Mouse (Mus musculus) forebrain, postnatal 0 days (tissue): ENCODE measurements around the gene Rpl29. TPM values are rescaled to one million over a fixed set of nuclear protein-coding genes. Genes with fewer than 3 reads are reported as not detected.
A peak's percentile ranks its signal among the peaks of the same experiment; 100 is the strongest.

Experiments used
- ATAC-seq: fragments of 200-750 bp; cut with Nextera tagmentation; 2 replicates; pipeline ENCODE4 v1.8.0; 2017; ENCODE audit warnings: mild to moderate bottlenecking, moderate library complexity
- DNase-seq: peaks from one replicate; pipeline ENCODE4 v3.0.0-alpha.2; 2015
- H3K27ac ChIP-seq: fragments of 300-500 bp; sonication (generic); 2 replicates; pipeline ENCODE4 v1.5.1; 2014; ENCODE audit warnings: low read depth, mild to moderate bottlenecking, antibody characterized with exemption, low read length, moderate library complexity, mixed read lengths
- H3K27me3 ChIP-seq: fragments of 300-500 bp; sonication (generic); 2 replicates; pipeline ENCODE4 v1.6.1; 2014; ENCODE audit warnings: mild to moderate bottlenecking, low read length, mixed read lengths; ENCODE audit not compliant: insufficient read depth
- H3K36me3 ChIP-seq: fragments of 300-500 bp; sonication (generic); 2 replicates; pipeline ENCODE4 v1.6.1; 2014; ENCODE audit warnings: mild to moderate bottlenecking, moderate library complexity; ENCODE audit not compliant: insufficient read depth
- H3K4me1 ChIP-seq: fragments of 300-500 bp; sonication (generic); 2 replicates; pipeline ENCODE4 v1.6.1; 2014; ENCODE audit warnings: antibody characterized with exemption; ENCODE audit not compliant: insufficient read depth
- H3K4me2 ChIP-seq: fragments of 300-500 bp; sonication (generic); 2 replicates; pipeline ENCODE4 v1.6.1; 2014; ENCODE audit warnings: low read depth, mild to moderate bottlenecking, moderate library complexity
- H3K4me3 ChIP-seq: fragments of 300-500 bp; sonication (generic); 2 replicates; pipeline ENCODE4 v1.5.1; 2014; ENCODE audit warnings: low read depth, low read length, mixed read lengths
- H3K9ac ChIP-seq: fragments of 300-500 bp; sonication (generic); 2 replicates; pipeline ENCODE4 v1.6.1; 2014; ENCODE audit warnings: mild to moderate bottlenecking
- H3K9me3 ChIP-seq: fragments of 300-500 bp; sonication (generic); 2 replicates; pipeline ENCODE4 v1.6.1; 2016; ENCODE audit warnings: low read length
- CTCF ChIP-seq: sonication (generic); IDR thresholded peaks from 2 replicates; pipeline ENCODE4 v1.5.1; 2016; ENCODE audit warnings: antibody characterized with exemption, control low read depth, low read depth
- WGBS: fragments of 180-500 bp; shearing (Covaris S2); extraction: QIAGEN DNeasy Blood & Tissue Kit; methylation state at CpG from one replicate; pipeline ENCODE4 v1.1.7; 2014; 5-methylcytosine and 5-hydroxymethylcytosine counted together
- polyA plus RNA-seq: library from polyadenylated mRNA; unstranded; fragments of >200 nt; fragmentation: Nextera tagmentation; extraction: Ambion mirVana; gene quantifications from 2 replicates; pipeline ENCODE4 v1.2.1, GENCODE M21; 2015
- total RNA-seq: library from RNA; depleted of rRNA; stranded (reverse); fragments of >200 nt; gene quantifications from 2 replicates; pipeline ENCODE4 v1.2.3, GENCODE M21; 2014

Rpl29 gene
- total and polyA plus RNA-seq, 2 experiments from 2014 or later, result 678 to 890 TPM

GRCm38 (mm10) chr9:106473081-106473752, 44.0 kb downstream of the Rpl29 start:
- H3K36me3 ChIP-seq, result no peaks in the 10 kb centered on the region
- H3K4me2 ChIP-seq, result no peak overlapping the region
- WGBS, result 89% methylated on average over 16 of the region's 16 CpGs
- no peaks in the 10 kb centered on the region for H3K27me3 ChIP-seq
- H3K9me3 ChIP-seq, result no peaks in the 10 kb centered on the region
- DNase-seq, result no peak
- no peak overlapping the region for H3K27ac ChIP-seq
- no peak overlapping the region for H3K9ac ChIP-seq
- peaks cover 4% of the 10 kb centered on the region; the same call in 1 of the 2 replicates for H3K4me1 ChIP-seq
- TF ChIP-seq CTCF, result no peak
- H3K4me3 ChIP-seq, result no peak overlapping the region
- no peak for ATAC-seq

DNA sequence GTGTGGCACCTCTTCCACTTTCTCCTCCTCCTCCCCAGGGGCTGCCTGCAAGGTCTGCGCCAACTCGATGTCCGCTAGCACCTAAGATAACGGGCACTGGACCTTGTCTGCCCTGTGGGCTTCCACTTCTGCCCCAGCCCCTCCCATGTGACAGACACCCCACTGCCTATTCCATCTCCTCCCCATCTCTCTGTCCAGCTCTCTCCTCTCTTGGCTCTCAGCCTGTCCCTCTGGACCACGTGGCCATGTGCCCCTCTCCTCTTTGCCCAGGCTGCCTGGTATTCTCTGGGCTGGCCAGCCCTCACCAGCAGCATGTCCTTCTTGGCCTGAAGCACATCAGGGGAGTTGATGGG, 44.5 kb downstream of the Rpl29 start:
- Histone ChIP-seq H3K4me2 (no peak overlapping the region), H3K9ac (no peak overlapping the region), H3K4me3 (no peak overlapping the region), H3K27me3 (no peaks in the 10 kb centered on the region), H3K27ac (no peak overlapping the region), H3K4me1 (peaks cover 5% of the 10 kb centered on the region; the same call in 1 of the 2 replicates), H3K9me3 (no peaks in the 10 kb centered on the region), H3K36me3 (no peaks in the 10 kb centered on the region)
- no peak for DNase-seq
- 80% methylated on average over 5 of the region's 5 CpGs for WGBS
- no peak for TF ChIP-seq CTCF
- ATAC-seq, result no peak

- ATAC-seq (no peak), DNase-seq (peak; percentile 51)
- Histone ChIP-seq H3K4me2 (no peak overlapping the region), H3K9me3 (no peaks in the 10 kb centered on the region), H3K4me3 (no peak overlapping the region), H3K27me3 (no peaks in the 10 kb centered on the region), H3K9ac (no peak overlapping the region), H3K27ac (no peak overlapping the region), H3K4me1 (peaks cover 5% of the 10 kb centered on the region; the same call in 1 of the 2 replicates), H3K36me3 (no peaks in the 10 kb centered on the region)
- whole genome bisulfite sequencing, result 9% methylated on average over 6 of the region's 6 CpGs
- peak; percentile 63 for TF ChIP-seq CTCF
Measured at GRCm38 (mm10) chr9:106474456-106474855, 45.2 kb downstream of the Rpl29 start.

DNA sequence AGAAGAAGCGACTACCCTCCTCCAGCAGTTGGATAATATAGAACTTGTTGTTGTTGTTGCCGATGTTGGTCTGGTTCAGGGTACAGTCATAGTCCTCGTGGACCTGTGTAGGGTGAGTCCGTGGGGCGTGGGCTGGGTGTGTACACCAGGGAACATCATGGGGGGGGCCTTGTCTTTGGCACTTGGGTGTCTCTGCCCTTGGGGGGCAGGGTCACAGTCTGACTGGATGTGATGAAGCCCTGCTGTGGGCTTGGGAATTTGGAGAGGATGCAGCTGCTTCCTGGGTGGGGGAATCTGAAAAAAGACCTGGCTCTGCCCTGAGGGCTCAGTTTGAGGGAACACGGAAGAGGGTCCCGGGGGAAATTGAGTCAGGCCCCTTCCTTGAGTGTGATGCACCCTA, 45.8 kb downstream of the Rpl29 start:
- 65% methylated on average over 7 of the region's 7 CpGs for WGBS
- DNase-seq (no peak), ATAC-seq (no peak)
- TF ChIP-seq CTCF, result no peak
- no peak overlapping the region for H3K4me3 ChIP-seq
- H3K4me1 ChIP-seq, result peaks cover 5% of the 10 kb centered on the region; the same call in 1 of the 2 replicates
- no peak overlapping the region for H3K9ac ChIP-seq
- no peaks in the 10 kb centered on the region for H3K9me3 ChIP-seq
- no peaks in the 10 kb centered on the region for H3K27me3 ChIP-seq
- H3K27ac ChIP-seq, result no peak overlapping the region
- no peak overlapping the region for H3K4me2 ChIP-seq
- H3K36me3 ChIP-seq, result no peaks in the 10 kb centered on the region

DNA sequence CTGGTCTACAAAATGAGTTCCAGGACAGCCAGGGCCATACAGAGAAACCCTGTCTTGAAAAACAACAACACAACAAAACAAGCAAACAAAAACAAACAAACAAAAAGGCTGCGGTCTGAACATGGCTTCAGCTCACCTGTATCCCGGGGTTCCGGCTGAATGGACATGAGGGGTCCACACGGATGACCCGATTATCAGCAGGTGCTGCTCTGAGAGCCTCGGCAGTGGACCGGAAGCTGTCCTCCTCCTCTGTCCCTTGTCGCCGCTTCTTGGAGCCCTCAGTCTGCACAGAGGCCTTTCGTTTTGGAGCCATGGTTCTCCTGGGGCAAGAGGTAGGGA, 46.4 kb downstream of the Rpl29 start, which contains the start of gene Rrp9:
Gene Rrp9 (plus strand): TSS at position 301 of the 339 bp plus-strand sequence.
- no peak within 1 kb of the TSS for H3K4me3 ChIP-seq
- 87% methylated on average over 10 of the region's 10 CpGs for WGBS
- H3K27me3 ChIP-seq, result no peaks in the 10 kb centered on the region
- H3K9me3 ChIP-seq, result no peaks in the 10 kb centered on the region
- TF ChIP-seq CTCF, result no peak
- DNase-seq (no peak), ATAC-seq (no peak)
- peaks cover 2% of the 10 kb centered on the region; the same call in 1 of the 2 replicates for H3K36me3 ChIP-seq
- H3K4me1 ChIP-seq, result peaks cover 5% of the 10 kb centered on the region; the same call in 1 of the 2 replicates
- peak within 1 kb of the TSS; percentile 15 for H3K4me2 ChIP-seq
- no peak within 1 kb of the TSS for H3K27ac ChIP-seq
- H3K9ac ChIP-seq, result no peak within 1 kb of the TSS

DNA sequence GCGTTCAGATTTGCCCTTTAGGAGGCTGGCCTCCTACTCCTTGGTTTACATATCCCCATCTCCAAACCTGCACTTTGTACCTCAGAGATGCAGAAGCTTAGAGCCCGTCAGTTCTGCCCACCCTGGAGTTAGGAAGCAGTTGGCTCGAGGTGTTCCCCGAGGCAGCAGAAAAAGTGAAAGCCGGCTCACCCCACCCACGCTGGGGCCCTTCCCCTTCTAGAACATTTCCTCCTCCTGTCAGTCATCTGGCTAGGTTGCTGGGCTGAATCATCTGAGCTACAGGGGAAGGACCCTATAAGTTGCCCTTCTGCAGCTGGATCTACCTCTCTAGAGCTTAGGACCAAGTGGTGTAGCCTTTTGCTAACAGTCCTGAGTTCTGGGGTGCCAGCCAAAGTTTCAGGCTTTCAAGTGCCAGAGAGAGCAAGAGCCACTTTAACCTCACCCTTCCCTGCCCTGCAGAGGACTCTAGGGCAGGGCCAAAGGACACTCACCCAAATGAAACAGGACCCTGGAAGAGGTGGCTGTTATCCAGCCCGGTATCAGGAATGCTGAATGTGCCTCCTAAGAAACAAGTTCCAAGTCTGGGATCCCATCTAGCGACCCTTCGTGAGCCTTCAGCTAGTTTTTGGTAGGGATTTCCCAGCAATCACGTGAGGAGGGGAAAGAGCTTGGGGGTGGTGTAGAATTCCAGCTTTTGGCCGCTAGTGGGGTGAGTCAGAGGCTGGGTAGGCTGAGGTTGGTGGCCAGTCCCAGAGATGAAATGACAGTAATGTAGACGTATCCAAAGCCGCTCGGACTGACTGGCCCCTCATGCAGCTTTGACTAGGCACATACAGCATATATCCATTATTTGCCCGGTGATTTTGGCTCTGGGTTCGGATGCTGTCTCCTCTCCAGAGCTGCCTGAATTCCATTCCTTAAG, 47.0 kb downstream of the Rpl29 start:
- DNase-seq, result peak; percentile 38
- TF ChIP-seq CTCF, result no peak
- Histone ChIP-seq H3K4me3 (no peak overlapping the region), H3K27me3 (no peaks in the 10 kb centered on the region), H3K36me3 (peaks cover 8% of the 10 kb centered on the region), H3K27ac (no peak overlapping the region), H3K4me1 (peaks cover 5% of the 10 kb centered on the region; the same call in 1 of the 2 replicates), H3K9me3 (no peaks in the 10 kb centered on the region), H3K9ac (no peak overlapping the region), H3K4me2 (peak overlapping the region; percentile 15)
- peak; percentile 8 for ATAC-seq
- 31% methylated on average over 16 of the region's 16 CpGs for WGBS
